Mouse (Mus musculus) liver, embryonic 15.5 days (tissue): Measurements from ENCODE around the gene Slc6a9. TPM values are rescaled to one million over a fixed set of nuclear protein-coding genes. Genes with fewer than 3 reads are reported as not detected.

ENCODE experiments used
- ATAC-seq: fragments of 200-750 bp; cut with Nextera tagmentation; 2 replicates; pipeline ENCODE4 v1.8.0; 2017; ENCODE audit warnings: moderate number of reproducible peaks, mild to moderate bottlenecking, moderate library complexity; ENCODE audit not compliant: insufficient read depth
- H3K27ac ChIP-seq: fragments of 300-500 bp; sonication (generic); replicated peaks from 2 replicates; pipeline ENCODE4 v1.5.1; 2015; ENCODE audit warnings: mild to moderate bottlenecking, inconsistent platforms
- H3K27me3 ChIP-seq: fragments of 300-500 bp; sonication (generic); 2 replicates; pipeline ENCODE4 v1.6.1; 2015; ENCODE audit warnings: mild to moderate bottlenecking, inconsistent platforms
- H3K36me3 ChIP-seq: fragments of 300-500 bp; sonication (generic); replicated peaks from 2 replicates; pipeline ENCODE4 v1.6.1; 2015; ENCODE audit warnings: moderate library complexity, mild to moderate bottlenecking, inconsistent platforms
- H3K4me1 ChIP-seq: fragments of 300-500 bp; sonication (generic); replicated peaks from 2 replicates; pipeline ENCODE4 v1.6.1; 2015; ENCODE audit warnings: inconsistent platforms
- H3K4me2 ChIP-seq: fragments of 300-500 bp; sonication (generic); 2 replicates; pipeline ENCODE4 v1.6.1; 2015; ENCODE audit warnings: moderate library complexity, mild to moderate bottlenecking, inconsistent platforms
- H3K4me3 ChIP-seq: fragments of 300-500 bp; sonication (generic); replicated peaks from 2 replicates; pipeline ENCODE4 v1.5.1; 2015; ENCODE audit warnings: mild to moderate bottlenecking, inconsistent platforms
- H3K9ac ChIP-seq: fragments of 300-500 bp; sonication (generic); 2 replicates; pipeline ENCODE4 v1.6.1; 2015; ENCODE audit warnings: moderate library complexity, mild to moderate bottlenecking, inconsistent platforms
- H3K9me3 ChIP-seq: fragments of 300-500 bp; sonication (generic); replicated peaks from 2 replicates; pipeline ENCODE4 v1.6.1; 2016; ENCODE audit warnings: inconsistent platforms
- WGBS: fragments of 180-500 bp; shearing (Covaris S2); methylation state at CpG from one replicate; pipeline ENCODE4 v1.1.7; 2015; ENCODE audit warnings: mixed read lengths; ENCODE audit not compliant: insufficient replicate concordance; 5-methylcytosine and 5-hydroxymethylcytosine counted together
- polyA plus RNA-seq: library from polyadenylated mRNA; unstranded; fragments of >200 nt; fragmentation: Nextera tagmentation; extraction: Ambion mirVana; gene quantifications from 2 replicates; pipeline ENCODE4 v1.2.1, GENCODE M21; 2015

Gene Slc6a9
- polyA plus RNA-seq, 1 experiment from 2014 or later: 56.1 TPM

GRCm38 (mm10) chr4:117890750-117891149 is 56.4 kb downstream of the Slc6a9 start:
- Histone ChIP-seq H3K27me3 (no peaks in the 10 kb centered on the region), H3K4me2 (peak overlapping the region; percentile 86), H3K4me3 (peak overlapping the region; percentile 84), H3K36me3 (peaks cover 29% of the 10 kb centered on the region), H3K27ac (no peak overlapping the region), H3K9ac (no peak overlapping the region), H3K4me1 (peaks cover 40% of the 10 kb centered on the region), H3K9me3 (no peaks in the 10 kb centered on the region)
- 85% methylated on average over 8 of the region's 8 CpGs for WGBS
- no peak for ATAC-seq

GRCm38 (mm10) chr4:117891738-117892161 is 57.4 kb downstream of the Slc6a9 start, which contains the start of gene Dph2:
Gene Dph2, minus strand, starts transcription at chr4:117892032.
- peaks cover 34% of the 10 kb centered on the region for H3K36me3 ChIP-seq
- WGBS: 0% methylated on average over 21 of the region's 21 CpGs

DNA sequence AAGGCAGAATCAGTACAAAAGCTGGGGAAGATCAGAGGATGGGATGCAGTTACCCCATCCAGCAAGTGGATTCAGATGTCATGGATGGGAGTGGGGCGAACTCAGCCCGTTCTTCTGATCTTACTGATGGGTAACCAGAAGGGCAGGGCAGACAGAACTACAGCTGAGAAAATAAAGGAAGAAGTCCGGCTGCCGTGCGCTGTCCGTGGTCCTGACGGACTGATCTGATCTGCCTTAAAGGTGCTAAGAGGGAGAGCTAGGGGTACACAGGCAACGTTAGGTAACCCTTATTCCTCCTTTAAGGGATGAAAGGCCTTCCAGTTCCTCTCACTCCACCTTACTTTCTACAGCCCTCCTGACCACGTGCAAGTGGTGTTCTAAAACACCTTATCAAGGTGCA is 59.1 kb downstream of the Slc6a9 start:
- Histone ChIP-seq H3K27ac (no peak overlapping the region), H3K4me3 (no peak overlapping the region), H3K27me3 (no peaks in the 10 kb centered on the region), H3K9ac (no peak overlapping the region), H3K36me3 (peaks cover 47% of the 10 kb centered on the region), H3K4me1 (peaks cover 22% of the 10 kb centered on the region), H3K9me3 (no peaks in the 10 kb centered on the region), H3K4me2 (no peak overlapping the region)
- ATAC-seq: no peak
- WGBS: 22% methylated on average over 9 of the region's 9 CpGs

More at GRCm38 (mm10) chr4:117891738-117892161, 57.4 kb downstream of the Slc6a9 start, which contains the start of gene Dph2:
- Histone ChIP-seq H3K4me2 (peak within 1 kb of the TSS; percentile 86), H3K9ac (peak within 1 kb of the TSS; percentile 62), H3K9me3 (no peaks in the 10 kb centered on the region), H3K4me3 (peak within 1 kb of the TSS; percentile 84), H3K27me3 (no peaks in the 10 kb centered on the region), H3K27ac (no peak within 1 kb of the TSS; the same call in 1 of the 2 replicates), H3K4me1 (peaks cover 31% of the 10 kb centered on the region)
- peak; percentile 69 for ATAC-seq

DNA sequence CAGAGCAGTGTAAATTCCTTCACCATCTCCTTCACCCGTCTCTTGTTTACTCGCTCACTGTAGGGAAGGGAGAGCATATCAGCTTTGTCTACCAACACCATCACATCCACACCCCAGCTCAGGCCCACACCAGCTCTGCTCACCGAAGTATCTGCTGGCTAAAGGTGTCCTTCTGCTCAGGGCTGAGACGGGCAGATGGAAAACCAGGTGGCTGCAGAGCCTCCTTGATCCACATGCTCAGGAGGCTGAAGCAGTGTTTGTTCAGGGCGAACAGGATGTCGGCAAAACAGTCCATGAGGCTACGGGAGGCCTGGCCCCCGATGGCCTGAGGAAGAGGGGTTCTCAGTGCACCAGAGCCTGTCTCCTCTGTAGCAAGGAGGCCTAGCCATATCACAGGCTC is 60.3 kb downstream of the Slc6a9 start:
- no peak for ATAC-seq
- 81% methylated on average over 8 of the region's 8 CpGs for WGBS
- peaks cover 52% of the 10 kb centered on the region for H3K36me3 ChIP-seq

DNA sequence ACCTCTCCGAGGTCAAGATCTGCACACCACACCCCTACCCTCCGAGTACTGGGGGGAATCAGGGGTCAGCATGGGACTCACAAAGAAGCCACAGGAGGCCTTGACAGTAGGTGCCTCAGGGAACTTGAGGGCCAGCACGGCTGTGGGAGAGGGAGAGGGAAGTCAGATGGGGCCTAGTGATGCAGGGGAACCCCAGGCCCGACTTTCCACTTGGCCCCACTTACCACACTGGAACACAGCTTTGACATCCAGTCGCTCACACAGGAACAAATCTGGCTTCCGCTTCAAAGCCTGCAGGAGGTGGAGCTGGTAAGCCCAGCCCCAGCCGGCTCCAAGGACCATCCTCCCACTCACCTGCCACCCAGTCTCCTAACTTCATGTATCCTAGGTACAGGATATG is 61.0 kb downstream of the Slc6a9 start:
- Histone ChIP-seq H3K27ac (no peak overlapping the region), H3K4me2 (no peak overlapping the region), H3K9me3 (no peaks in the 10 kb centered on the region), H3K9ac (no peak overlapping the region), H3K4me3 (no peak overlapping the region), H3K36me3 (peaks cover 56% of the 10 kb centered on the region), H3K4me1 (peaks cover 17% of the 10 kb centered on the region), H3K27me3 (no peaks in the 10 kb centered on the region)
- 76% methylated on average over 7 of the region's 7 CpGs for WGBS
- ATAC-seq: no peak

More for the DNA sequence above, 60.3 kb downstream of the Slc6a9 start:
- no peak overlapping the region for H3K4me2 ChIP-seq
- H3K9ac ChIP-seq: no peak overlapping the region
- H3K27ac ChIP-seq: no peak overlapping the region
- H3K9me3 ChIP-seq: no peaks in the 10 kb centered on the region
- H3K4me3 ChIP-seq: no peak overlapping the region
- H3K4me1 ChIP-seq: peaks cover 22% of the 10 kb centered on the region
- no peaks in the 10 kb centered on the region for H3K27me3 ChIP-seq

GRCm38 (mm10) chr4:117896031-117896430 is 61.7 kb downstream of the Slc6a9 start:
- H3K9me3 ChIP-seq: no peaks in the 10 kb centered on the region
- no peak overlapping the region for H3K4me3 ChIP-seq
- peaks cover 10% of the 10 kb centered on the region for H3K4me1 ChIP-seq
- WGBS: 84% methylated on average over 6 of the region's 6 CpGs
- H3K4me2 ChIP-seq: no peak overlapping the region
- H3K27me3 ChIP-seq: no peaks in the 10 kb centered on the region
- ATAC-seq: no peak
- H3K27ac ChIP-seq: no peak overlapping the region
- no peak overlapping the region for H3K9ac ChIP-seq
- H3K36me3 ChIP-seq: peaks cover 62% of the 10 kb centered on the region

GRCm38 (mm10) chr4:117898111-117898510 is 63.8 kb downstream of the Slc6a9 start:
- Histone ChIP-seq H3K4me3 (no peak overlapping the region), H3K36me3 (peaks cover 83% of the 10 kb centered on the region), H3K27ac (no peak overlapping the region), H3K4me1 (no peaks in the 10 kb centered on the region; the same call in 1 of the 2 replicates), H3K9ac (no peak overlapping the region), H3K4me2 (no peak overlapping the region), H3K9me3 (no peaks in the 10 kb centered on the region), H3K27me3 (no peaks in the 10 kb centered on the region)
- WGBS: 68% methylated on average over 3 of the region's 3 CpGs
- no peak for ATAC-seq

DNA sequence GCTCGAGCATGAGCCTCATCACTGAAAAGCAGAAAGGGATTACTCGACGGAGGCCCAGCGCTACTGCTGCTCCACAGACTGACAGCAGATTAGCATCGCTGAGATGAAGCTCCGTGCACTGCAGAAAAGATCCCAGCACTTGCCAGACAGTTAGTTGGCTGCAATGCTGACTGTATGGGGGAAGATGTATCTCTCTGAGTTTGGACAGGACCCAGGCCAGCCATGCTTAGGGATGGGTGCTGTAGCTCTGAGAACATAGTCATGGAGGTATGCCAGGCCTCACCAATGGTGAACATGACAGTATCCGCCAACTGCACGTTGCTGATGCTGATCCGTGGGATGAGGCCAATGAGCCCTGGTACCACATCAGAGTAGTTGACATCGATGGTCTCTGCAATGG is 69.8 kb downstream of the Slc6a9 start:
- Histone ChIP-seq H3K27ac (no peak overlapping the region), H3K4me3 (no peak overlapping the region), H3K9ac (no peak overlapping the region), H3K27me3 (no peaks in the 10 kb centered on the region), H3K36me3 (peaks cover 80% of the 10 kb centered on the region), H3K4me2 (no peak overlapping the region), H3K4me1 (0 out of 2 replicates have a peak, but pooled peaks cover 3% of the 10 kb centered on the region), H3K9me3 (no peaks in the 10 kb centered on the region)
- 88% methylated on average over 10 of the region's 10 CpGs for WGBS
- ATAC-seq: no peak

- H3K36me3 ChIP-seq: peaks cover 73% of the 10 kb centered on the region
- ATAC-seq: no peak
- 89% methylated on average over 8 of the region's 8 CpGs for WGBS
Measured at GRCm38 (mm10) chr4:117904761-117905160, 70.5 kb downstream of the Slc6a9 start.

DNA sequence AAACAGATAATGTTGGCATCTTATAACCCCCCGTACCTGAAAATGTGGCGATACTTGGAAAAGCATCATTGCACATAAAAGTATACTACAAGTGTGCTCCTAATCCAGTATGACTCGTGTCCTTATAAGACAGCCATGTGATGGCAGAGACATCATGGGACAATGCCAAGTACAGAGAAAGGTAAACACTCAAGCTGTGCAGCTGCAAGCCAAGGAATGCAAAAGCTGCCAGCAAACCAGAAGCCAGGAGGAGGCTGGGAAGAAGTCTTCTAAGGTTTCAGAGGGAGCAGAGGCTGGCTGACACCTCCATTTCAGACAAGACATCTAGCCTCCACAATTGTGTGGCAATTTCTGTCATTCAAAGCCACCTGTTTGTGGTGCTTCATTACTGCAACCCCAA is 71.9 kb downstream of the Slc6a9 start:
- no peak overlapping the region for H3K9ac ChIP-seq
- H3K36me3 ChIP-seq: peaks cover 68% of the 10 kb centered on the region
- 0 out of 2 replicates have a peak, but pooled peaks cover 8% of the 10 kb centered on the region for H3K4me1 ChIP-seq
- no peak for ATAC-seq
- no peak overlapping the region for H3K4me2 ChIP-seq
- no peaks in the 10 kb centered on the region for H3K9me3 ChIP-seq
- no peak overlapping the region for H3K27ac ChIP-seq
- no peaks in the 10 kb centered on the region for H3K27me3 ChIP-seq
- no peak overlapping the region for H3K4me3 ChIP-seq
- WGBS: 82% methylated on average over 3 of the region's 3 CpGs

More at GRCm38 (mm10) chr4:117904761-117905160, 70.5 kb downstream of the Slc6a9 start:
- H3K27ac ChIP-seq: no peak overlapping the region
- H3K4me1 ChIP-seq: 0 out of 2 replicates have a peak, but pooled peaks cover 4% of the 10 kb centered on the region
- no peaks in the 10 kb centered on the region for H3K9me3 ChIP-seq
- H3K9ac ChIP-seq: no peak overlapping the region
- H3K4me2 ChIP-seq: no peak overlapping the region
- H3K27me3 ChIP-seq: no peaks in the 10 kb centered on the region
- H3K4me3 ChIP-seq: no peak overlapping the region

GRCm38 (mm10) chr4:117908834-117909453 is 74.6 kb downstream of the Slc6a9 start:
- Histone ChIP-seq H3K9ac (no peak overlapping the region), H3K27me3 (no peaks in the 10 kb centered on the region), H3K36me3 (peaks cover 53% of the 10 kb centered on the region), H3K4me1 (peaks cover 31% of the 10 kb centered on the region), H3K4me2 (no peak overlapping the region), H3K9me3 (no peaks in the 10 kb centered on the region), H3K4me3 (no peak overlapping the region), H3K27ac (no peak overlapping the region)
- 77% methylated on average over 8 of the region's 8 CpGs for WGBS
- no peak for ATAC-seq
